Mouse (Mus musculus) cerebellum, adult 2 months (tissue): ENCODE data around the gene Pex7.

Experiments
- CTCF ChIP-seq: fragments of 200-500 bp; IDR thresholded peaks from 2 replicates; pipeline ENCODE4 v1.5.1; 2011; ENCODE audit warnings: low read depth, mild to moderate bottlenecking, control low read depth, low read length, moderate library complexity, borderline replicate concordance; ENCODE audit not compliant: insufficient read depth
- POLR2A ChIP-seq: fragments of 200-500 bp; IDR thresholded peaks from 2 replicates; pipeline ENCODE4 v1.6.1; 2011; ENCODE audit warnings: low read length, control low read depth, borderline replicate concordance; ENCODE audit not compliant: insufficient read depth

DNA sequence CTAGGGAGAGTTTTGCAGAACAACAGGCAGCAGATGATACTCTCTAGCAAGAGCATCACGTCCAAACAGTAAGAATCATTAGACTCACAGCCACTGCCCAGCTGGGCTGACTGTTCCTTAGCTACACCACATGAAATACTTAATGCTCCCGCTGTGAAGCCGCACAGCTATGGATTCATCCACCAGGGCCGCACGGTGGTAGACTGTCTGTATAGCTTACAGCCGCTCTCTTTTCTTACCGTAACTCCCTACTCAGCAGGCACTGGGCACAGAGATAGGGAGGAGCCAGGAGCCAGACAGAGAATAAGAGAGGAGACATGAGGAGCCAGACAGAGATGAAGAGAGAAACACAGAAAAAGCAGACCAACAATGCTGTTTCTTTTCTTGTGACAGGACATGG, 30.8 kb downstream of the Pex7 start:
- TF ChIP-seq CTCF (no peak), POLR2A (no peak)
